Mouse (Mus musculus): Measurements from ENCODE around the gene Ankrd13d. TPM values are rescaled to one million over a fixed set of nuclear protein-coding genes. Genes with fewer than 3 reads are reported as not detected.
A peak's percentile ranks its signal among the peaks of the same experiment; 100 is the strongest.

The Ankrd13d gene
- 3.3 and 4.2 TPM in 2 replicates for polyA plus RNA-seq (2015; fragmentation: Nextera tagmentation; extraction: Ambion mirVana)

DNA sequence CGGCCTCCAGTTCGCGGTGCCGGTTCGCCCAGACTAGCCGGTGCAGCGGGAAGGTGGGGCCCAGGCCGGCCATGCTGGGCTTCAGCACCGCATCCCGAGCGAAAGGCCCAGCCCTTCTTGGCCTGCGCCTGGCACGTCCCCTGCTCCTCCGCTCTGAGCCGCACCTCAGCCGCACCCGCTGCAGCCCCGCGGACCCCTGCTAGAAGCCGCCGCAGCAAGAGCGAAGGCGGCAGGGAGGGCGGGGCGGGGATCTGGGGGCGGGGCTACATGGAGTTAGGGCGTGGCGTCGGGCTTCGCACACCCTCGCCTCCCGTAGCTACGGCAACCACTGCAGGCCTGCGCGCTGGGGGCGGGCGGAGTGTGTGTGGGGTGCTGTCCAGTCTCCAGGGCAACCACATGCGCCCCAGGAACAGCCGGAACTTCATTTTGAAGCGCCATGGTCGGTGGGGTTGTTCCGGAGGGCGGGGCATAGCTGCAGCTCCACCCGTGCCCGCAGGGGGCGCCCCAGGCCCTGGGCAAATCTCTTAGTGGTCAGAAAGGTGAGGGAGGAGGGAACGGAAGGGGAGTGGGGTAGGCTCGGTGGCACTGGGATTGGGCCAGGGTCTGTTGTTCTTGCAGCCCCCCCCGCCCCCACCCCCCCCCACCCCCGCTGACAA lies at the start of gene Ankrd13d:
Gene Ankrd13d, minus strand, starts transcription at position 240 of the 656 bp plus-strand sequence.
- peaks cover 29% of the 10 kb centered on the region for H3K36me3 ChIP-seq
- peak within 1 kb of the TSS; percentile 54 for H3K4me3 ChIP-seq
- peak within 1 kb of the TSS; percentile 44; the same call in 1 of the 2 replicates for H3K27ac ChIP-seq
- peak within 1 kb of the TSS; percentile 46 for H3K9ac ChIP-seq
- 1% methylated on average over 48 of the region's 50 CpGs for WGBS
- peak within 1 kb of the TSS; percentile 88 for H3K4me2 ChIP-seq
- ATAC-seq (ENCODE audit: borderline replicate concordance, extremely low read depth, low FRiP score, low TSS enrichment), result peak; percentile 94
- H3K27me3 ChIP-seq, result no peaks in the 10 kb centered on the region
- peaks cover 10% of the 10 kb centered on the region for H3K4me1 ChIP-seq
- H3K9me3 ChIP-seq, result no peaks in the 10 kb centered on the region

DNA sequence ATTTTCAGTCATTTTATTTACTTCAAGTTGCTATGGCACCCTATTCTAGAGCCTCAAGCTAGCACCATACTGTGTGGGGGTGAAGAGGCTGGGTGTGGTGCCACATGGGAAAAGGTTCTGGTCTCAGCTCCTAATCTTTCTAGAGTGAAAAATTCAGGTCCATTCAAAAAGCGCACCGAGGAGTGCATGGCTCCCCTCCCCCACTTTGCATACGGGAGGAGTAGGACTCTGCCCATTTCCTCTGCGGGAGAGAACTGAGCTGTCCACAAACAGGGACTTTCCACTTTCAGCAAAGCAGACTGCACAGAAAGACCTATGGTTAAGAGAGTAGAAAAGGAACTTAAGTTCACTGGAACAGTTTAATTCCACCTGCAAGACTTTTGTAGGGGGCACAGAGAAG lies 49.7 kb upstream of the Ankrd13d start:
- peaks cover 33% of the 10 kb centered on the region for H3K36me3 ChIP-seq
- WGBS, result 0% methylated on average over 4 of the region's 4 CpGs

DNA sequence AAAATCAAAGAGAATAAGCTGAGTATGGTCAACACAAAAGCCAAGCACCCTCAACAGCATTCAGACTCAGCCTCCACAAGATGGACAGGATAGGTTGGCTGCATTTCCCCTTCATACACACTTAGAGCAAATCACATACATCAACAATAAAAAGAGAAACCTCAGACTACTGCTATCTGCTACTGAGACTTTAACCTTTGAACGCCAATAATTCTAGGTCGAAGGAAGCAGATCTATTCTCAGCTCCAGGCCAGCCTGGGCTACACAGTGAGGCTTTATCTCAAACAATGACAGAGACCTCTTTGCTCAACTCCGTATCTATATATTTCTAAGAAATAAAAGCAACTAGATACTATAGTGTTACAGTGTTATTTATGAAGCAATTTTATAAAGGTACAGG lies 48.3 kb upstream of the Ankrd13d start:
- no peak overlapping the region for H3K4me2 ChIP-seq
- no peak overlapping the region for H3K9ac ChIP-seq
- no peak overlapping the region for H3K27ac ChIP-seq
- H3K4me3 ChIP-seq, result no peak overlapping the region
- no peaks in the 10 kb centered on the region for H3K9me3 ChIP-seq
- peaks cover 47% of the 10 kb centered on the region for H3K36me3 ChIP-seq
- H3K4me1 ChIP-seq, result peaks cover 21% of the 10 kb centered on the region
- WGBS, result 80% methylated on average over 3 of the region's 3 CpGs
- ATAC-seq (ENCODE audit: borderline replicate concordance, extremely low read depth, low FRiP score, low TSS enrichment), result no peak
- no peaks in the 10 kb centered on the region for H3K27me3 ChIP-seq

More for the DNA sequence above, 49.7 kb upstream of the Ankrd13d start:
- Histone ChIP-seq H3K9ac (peak overlapping the region; percentile 54), H3K9me3 (no peaks in the 10 kb centered on the region), H3K27me3 (no peaks in the 10 kb centered on the region), H3K4me3 (peak overlapping the region; percentile 57), H3K4me2 (peak overlapping the region; percentile 77), H3K27ac (peak overlapping the region; percentile 88), H3K4me1 (peaks cover 21% of the 10 kb centered on the region)
- no peak for ATAC-seq (ENCODE audit: borderline replicate concordance, extremely low read depth, low FRiP score, low TSS enrichment)

DNA sequence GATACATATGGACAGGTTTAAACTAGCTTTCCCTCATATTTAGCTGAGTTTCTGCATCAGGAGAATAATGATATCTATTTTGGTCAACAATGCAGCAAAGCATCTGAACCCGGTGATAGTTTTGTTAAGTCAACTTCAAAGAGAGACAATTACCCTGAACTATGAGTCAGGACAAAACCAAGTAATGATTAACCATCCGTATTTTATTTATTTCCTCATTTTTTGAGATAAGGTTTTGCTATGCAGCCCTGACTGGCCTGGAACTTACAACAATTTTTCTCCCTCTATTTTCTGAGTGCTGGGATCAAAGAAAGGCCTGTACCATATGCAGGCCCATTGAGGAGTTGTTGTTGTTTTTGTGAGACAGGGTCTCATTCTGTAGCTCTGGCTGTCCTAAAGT lies 47.7 kb upstream of the Ankrd13d start:
- Histone ChIP-seq H3K9me3 (no peaks in the 10 kb centered on the region), H3K4me1 (peaks cover 21% of the 10 kb centered on the region), H3K4me2 (no peak overlapping the region), H3K27me3 (no peaks in the 10 kb centered on the region), H3K9ac (no peak overlapping the region), H3K36me3 (peaks cover 54% of the 10 kb centered on the region), H3K4me3 (no peak overlapping the region), H3K27ac (no peak overlapping the region)
- no peak for ATAC-seq (ENCODE audit: borderline replicate concordance, extremely low read depth, low FRiP score, low TSS enrichment)
- 75% methylated on average over 2 of the region's 2 CpGs for WGBS

DNA sequence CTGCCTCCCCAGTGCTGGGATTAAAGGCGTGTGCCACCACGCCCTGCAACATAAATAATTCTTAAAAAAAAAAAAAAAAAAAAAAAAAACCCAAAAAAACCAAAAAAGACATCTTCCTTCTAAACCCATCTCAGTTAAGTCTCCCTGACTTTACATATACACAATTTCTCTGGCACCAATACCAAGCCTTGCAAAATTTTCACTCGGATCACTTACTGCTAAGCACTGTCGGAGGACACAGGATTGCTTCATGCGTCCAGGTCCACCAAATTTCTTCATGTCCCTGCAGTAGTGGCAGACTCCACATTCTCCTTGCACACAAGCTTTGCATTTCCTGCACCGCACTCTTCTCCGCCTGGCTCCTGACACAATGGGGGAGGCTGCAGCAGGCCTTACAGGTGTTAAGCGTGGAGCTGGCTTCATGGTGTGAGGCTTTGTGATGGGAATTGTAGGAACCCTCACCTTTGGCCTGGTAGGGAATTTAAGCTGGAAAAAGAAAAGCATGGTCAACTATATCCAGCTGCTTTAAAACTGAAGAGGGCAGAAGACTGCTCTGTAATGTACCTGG lies 45.9 kb upstream of the Ankrd13d start:
- H3K4me3 ChIP-seq, result no peak overlapping the region
- no peaks in the 10 kb centered on the region for H3K9me3 ChIP-seq
- peaks cover 68% of the 10 kb centered on the region for H3K36me3 ChIP-seq
- no peak for ATAC-seq (ENCODE audit: borderline replicate concordance, extremely low read depth, low FRiP score, low TSS enrichment)
- H3K4me1 ChIP-seq, result peaks cover 12% of the 10 kb centered on the region
- no peaks in the 10 kb centered on the region for H3K27me3 ChIP-seq
- H3K9ac ChIP-seq, result no peak overlapping the region
- no peak overlapping the region for H3K4me2 ChIP-seq
- no peak overlapping the region for H3K27ac ChIP-seq
- 92% methylated on average over 8 of the region's 8 CpGs for WGBS

DNA sequence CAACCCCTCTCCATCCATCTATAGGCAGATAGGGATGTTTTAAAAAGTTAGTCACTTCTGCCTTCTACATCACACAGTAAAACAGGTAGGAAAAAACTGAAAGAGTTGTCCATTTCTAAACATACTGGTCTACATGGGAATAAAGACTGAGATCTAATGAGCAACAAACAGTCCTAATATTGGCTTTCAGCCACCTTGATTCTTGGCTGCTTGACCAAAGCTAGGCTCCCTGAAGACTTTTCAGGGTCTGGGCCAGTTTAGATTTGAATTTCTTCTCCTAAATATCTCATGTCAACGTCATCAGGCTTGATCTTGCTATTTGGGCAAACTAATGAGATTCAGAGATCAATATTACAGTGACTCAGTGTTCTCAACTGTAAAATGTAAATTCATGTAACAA lies 43.9 kb upstream of the Ankrd13d start:
- H3K9ac ChIP-seq, result no peak overlapping the region
- no peak for ATAC-seq (ENCODE audit: borderline replicate concordance, extremely low read depth, low FRiP score, low TSS enrichment)
- H3K4me3 ChIP-seq, result no peak overlapping the region
- 69% methylated on average over 1 of the region's 1 CpGs for WGBS
- H3K36me3 ChIP-seq, result peaks cover 84% of the 10 kb centered on the region
- peaks cover 2% of the 10 kb centered on the region; the same call in 1 of the 2 replicates for H3K4me1 ChIP-seq
- no peak overlapping the region for H3K27ac ChIP-seq
- no peak overlapping the region for H3K4me2 ChIP-seq
- H3K27me3 ChIP-seq, result no peaks in the 10 kb centered on the region
- H3K9me3 ChIP-seq, result no peaks in the 10 kb centered on the region

DNA sequence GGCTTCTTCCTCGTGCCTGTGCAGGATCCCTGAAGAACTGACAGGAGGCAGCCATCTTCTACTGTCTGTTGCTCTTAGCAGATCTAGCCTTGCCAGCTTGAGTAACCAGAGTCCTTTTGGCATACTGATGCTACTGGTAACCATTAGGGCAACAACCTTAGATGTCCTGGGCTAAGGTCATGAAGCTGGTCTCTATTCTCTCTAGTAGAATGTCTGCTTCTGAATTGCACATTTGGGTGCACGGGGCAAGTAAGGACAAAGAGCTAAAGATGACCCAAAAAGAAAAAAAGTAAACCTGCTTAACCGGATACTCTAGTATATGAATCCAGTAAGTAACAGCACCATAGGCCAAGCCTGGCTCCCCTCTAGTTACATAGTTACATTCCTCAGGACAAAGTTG lies 43.2 kb upstream of the Ankrd13d start:
- no peak for ATAC-seq (ENCODE audit: borderline replicate concordance, extremely low read depth, low FRiP score, low TSS enrichment)
- no peak overlapping the region for H3K9ac ChIP-seq
- WGBS, result 77% methylated on average over 3 of the region's 3 CpGs

DNA sequence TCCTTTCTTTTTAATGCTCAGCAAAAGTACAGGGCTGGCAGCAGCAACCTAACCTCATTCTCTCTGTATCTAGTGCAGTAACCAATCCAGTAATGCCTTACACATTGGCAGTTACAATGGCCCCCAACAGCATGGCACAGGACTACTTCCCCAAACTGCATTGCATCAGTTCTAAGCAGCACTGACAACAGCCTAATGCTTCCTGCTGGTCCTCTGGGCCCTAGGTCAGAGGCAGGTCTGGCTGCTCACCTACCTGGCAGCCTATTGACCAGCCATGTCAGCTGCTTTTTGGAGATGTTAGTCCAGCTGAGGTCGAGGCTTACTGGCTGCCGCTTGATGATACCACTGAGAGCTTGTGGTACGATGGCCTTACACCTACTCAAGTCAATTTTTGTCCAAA lies 39.2 kb upstream of the Ankrd13d start:
- Histone ChIP-seq H3K4me2 (no peak overlapping the region), H3K27ac (no peak overlapping the region), H3K9me3 (no peaks in the 10 kb centered on the region), H3K36me3 (peaks cover 94% of the 10 kb centered on the region), H3K27me3 (no peaks in the 10 kb centered on the region), H3K4me1 (no peaks in the 10 kb centered on the region), H3K4me3 (no peak overlapping the region), H3K9ac (no peak overlapping the region)
- WGBS, result 84% methylated on average over 3 of the region's 3 CpGs
- no peak for ATAC-seq (ENCODE audit: borderline replicate concordance, extremely low read depth, low FRiP score, low TSS enrichment)

More for the DNA sequence above, 43.2 kb upstream of the Ankrd13d start:
- Histone ChIP-seq H3K4me3 (no peak overlapping the region), H3K27ac (no peak overlapping the region), H3K4me2 (no peak overlapping the region), H3K27me3 (no peaks in the 10 kb centered on the region), H3K4me1 (no peaks in the 10 kb centered on the region), H3K36me3 (peaks cover 89% of the 10 kb centered on the region), H3K9me3 (no peaks in the 10 kb centered on the region)

DNA sequence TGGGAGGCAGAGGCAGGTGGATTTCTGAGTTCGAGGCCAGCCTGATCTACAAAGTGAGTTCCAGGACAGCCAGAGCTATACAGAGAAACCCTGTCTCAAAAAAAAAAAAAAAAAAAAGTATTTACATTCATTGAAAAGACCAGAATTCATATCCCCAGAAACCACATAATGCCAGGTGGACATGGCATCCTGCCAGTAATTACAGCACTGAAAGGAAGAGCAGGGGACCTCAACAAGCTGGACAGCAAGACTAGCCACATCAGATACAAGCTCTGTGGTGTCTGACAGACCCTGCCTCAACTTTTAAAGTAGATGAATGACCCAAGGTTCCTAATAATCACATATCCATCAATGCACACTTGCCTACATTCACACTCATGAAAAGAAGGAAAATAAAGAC lies 38.7 kb upstream of the Ankrd13d start:
- Histone ChIP-seq H3K27ac (no peak overlapping the region), H3K36me3 (peaks cover 94% of the 10 kb centered on the region), H3K4me1 (no peaks in the 10 kb centered on the region), H3K4me2 (no peak overlapping the region), H3K27me3 (no peaks in the 10 kb centered on the region), H3K9ac (no peak overlapping the region), H3K4me3 (no peak overlapping the region), H3K9me3 (no peaks in the 10 kb centered on the region)
- ATAC-seq (ENCODE audit: borderline replicate concordance, extremely low read depth, low FRiP score, low TSS enrichment), result no peak
- 91% methylated on average over 1 of the region's 1 CpGs for WGBS

DNA sequence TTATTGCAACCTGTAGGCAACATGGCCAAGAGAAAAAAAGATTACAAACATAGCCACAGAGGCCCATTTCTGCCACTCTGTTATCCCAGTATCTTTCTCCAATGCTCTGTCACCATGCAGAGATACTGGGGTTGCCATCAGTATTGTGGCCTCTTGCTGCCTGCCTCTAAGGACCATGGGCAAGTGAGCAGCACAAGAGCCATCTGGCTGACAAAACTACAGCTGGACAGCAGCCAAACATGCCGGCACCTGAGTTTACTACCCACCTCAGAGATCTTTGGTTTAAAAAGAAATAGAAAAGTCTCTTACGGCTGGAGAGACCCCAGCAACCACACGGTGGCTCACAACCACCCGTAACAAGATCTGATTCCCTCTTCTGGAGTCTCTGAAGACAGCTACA lies 36.3 kb upstream of the Ankrd13d start:
- Histone ChIP-seq H3K4me2 (no peak overlapping the region), H3K9me3 (no peaks in the 10 kb centered on the region), H3K27ac (no peak overlapping the region), H3K4me3 (no peak overlapping the region), H3K36me3 (peaks cover 82% of the 10 kb centered on the region), H3K9ac (no peak overlapping the region), H3K4me1 (no peaks in the 10 kb centered on the region), H3K27me3 (no peaks in the 10 kb centered on the region)
- WGBS, result 63% methylated on average over 4 of the region's 4 CpGs
- ATAC-seq (ENCODE audit: borderline replicate concordance, extremely low read depth, low FRiP score, low TSS enrichment), result no peak

DNA sequence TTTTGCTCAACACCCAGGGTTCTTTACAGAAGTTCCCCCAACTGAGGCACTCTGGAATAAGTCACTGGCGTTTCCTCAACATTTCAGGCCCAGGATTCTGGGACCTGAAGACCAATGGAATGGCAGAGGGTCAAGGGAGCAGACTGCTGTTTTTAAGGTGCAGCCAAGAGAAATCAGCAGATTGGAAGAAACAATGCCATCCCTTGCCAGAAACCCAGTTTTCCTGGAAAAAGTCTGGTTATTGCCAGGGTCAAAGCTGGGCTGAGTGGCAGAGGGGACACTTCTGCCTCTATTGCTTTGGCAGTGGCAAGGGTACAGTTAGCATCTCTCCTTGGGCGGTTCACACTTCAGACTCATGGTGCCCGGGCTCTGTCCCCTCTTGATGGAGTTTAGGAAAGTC lies 34.2 kb upstream of the Ankrd13d start:
- Histone ChIP-seq H3K4me1 (no peaks in the 10 kb centered on the region), H3K27me3 (no peaks in the 10 kb centered on the region), H3K9ac (no peak overlapping the region), H3K36me3 (peaks cover 71% of the 10 kb centered on the region), H3K4me3 (no peak overlapping the region), H3K27ac (no peak overlapping the region), H3K9me3 (no peaks in the 10 kb centered on the region), H3K4me2 (no peak overlapping the region)
- no peak for ATAC-seq (ENCODE audit: borderline replicate concordance, extremely low read depth, low FRiP score, low TSS enrichment)
- 84% methylated on average over 3 of the region's 3 CpGs for WGBS

DNA sequence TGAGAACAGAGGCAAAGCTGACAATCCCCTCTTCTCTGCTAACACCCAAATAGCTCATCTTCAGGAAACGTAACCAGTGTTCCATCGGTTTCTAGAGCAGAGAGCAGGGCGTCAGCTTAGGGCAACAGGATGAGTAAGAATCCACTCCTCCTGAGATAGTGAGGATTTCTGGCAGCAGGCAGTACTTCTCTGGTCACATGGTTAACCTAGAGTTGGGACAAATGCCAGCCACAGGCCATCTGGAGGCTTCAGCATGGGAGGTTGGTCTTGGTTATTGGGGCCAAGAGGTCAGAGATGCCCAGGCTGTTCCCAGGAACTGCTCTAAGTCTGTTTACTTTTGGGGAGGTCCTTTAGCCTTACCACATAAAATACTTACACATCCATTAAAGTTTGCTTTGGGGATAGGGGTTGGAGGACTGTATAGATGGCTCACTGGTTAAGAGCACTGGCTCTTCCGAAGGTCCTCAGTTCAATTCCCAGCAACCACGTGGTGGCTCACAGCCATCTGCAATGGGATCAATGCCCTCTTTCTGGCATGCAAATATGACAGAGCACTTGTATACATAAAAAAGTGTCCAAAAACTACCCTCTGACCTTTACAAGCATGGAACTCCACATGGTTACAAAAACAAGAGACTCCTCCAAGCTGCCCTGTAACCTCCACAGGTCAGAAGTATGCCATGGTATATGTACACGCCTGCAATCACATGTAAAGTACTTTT lies 32.4 kb upstream of the Ankrd13d start:
- H3K27me3 ChIP-seq, result no peaks in the 10 kb centered on the region
- WGBS, result 54% methylated on average over 6 of the region's 6 CpGs
- H3K9ac ChIP-seq, result no peak overlapping the region
- H3K4me3 ChIP-seq, result no peak overlapping the region
- no peak overlapping the region for H3K27ac ChIP-seq
- no peak overlapping the region for H3K4me2 ChIP-seq
- ATAC-seq (ENCODE audit: borderline replicate concordance, extremely low read depth, low FRiP score, low TSS enrichment), result no peak
- no peaks in the 10 kb centered on the region for H3K4me1 ChIP-seq
- no peaks in the 10 kb centered on the region for H3K9me3 ChIP-seq
- H3K36me3 ChIP-seq, result peaks cover 55% of the 10 kb centered on the region
